Mouse (Mus musculus) MEL (cell line): ENCODE results near the gene Myh7.
"Not testable (repeated sequence)": the region's sequence is repeated elsewhere in the genome, so short reads cannot be mapped to it uniquely, and the experiment has no call there.

ENCODE experiments used
- E2F4 ChIP-seq: IDR thresholded peaks from 2 replicates; pipeline ENCODE4 v1.6.1; 2011; ENCODE audit warnings: low read depth, low read length, improper control_type of control experiment, borderline replicate concordance
- EP300 ChIP-seq, 2 experiments: IDR thresholded peaks; 2 replicates each; pipeline ENCODE4 v1.6.1; 2011; ENCODE audit warnings: improper control_type of control experiment in 2 of 2, low read length in 2 of 2, low read depth in 1 of 2, mild to moderate bottlenecking in 1 of 2
- NRF1 ChIP-seq: IDR thresholded peaks from 2 replicates; pipeline ENCODE4 v1.6.1; 2014; ENCODE audit warnings: low read depth, mild to moderate bottlenecking, inconsistent platforms, low read length, improper control_type of control experiment, moderate library complexity; ENCODE audit not compliant: poor library complexity, insufficient read depth, severe bottlenecking
- ZMIZ1 ChIP-seq: IDR thresholded peaks from 2 replicates; pipeline ENCODE4 v1.6.1; 2012; ENCODE audit warnings: low read depth, mild to moderate bottlenecking, inconsistent platforms, low read length, improper control_type of control experiment, moderate library complexity

GRCm38 (mm10) chr14:54988350-54988874, 6.0 kb downstream of the Myh7 start:
- TF ChIP-seq NRF1; E2F4; ZMIZ1; EP300 (IDR thresholded peaks at IDR 0.05; ENCODE audit: low read depth in 1 of 2, low read length in 2 of 2): not testable (repeated sequence)
